Mouse (Mus musculus) neural tube, embryonic 13.5 days (tissue): ENCODE results near the gene Med26. TPM values are rescaled to one million over a fixed set of nuclear protein-coding genes. Genes with fewer than 3 reads are reported as not detected.

Experiments
- ATAC-seq: fragments of 200-750 bp; cut with Nextera tagmentation; 2 replicates; pipeline ENCODE4 v1.8.0; 2017; ENCODE audit warnings: low read depth, mild to moderate bottlenecking, moderate TSS enrichment, moderate library complexity
- H3K27ac ChIP-seq: fragments of 300-500 bp; sonication (generic); replicated peaks from 2 replicates; pipeline ENCODE4 v1.5.1; 2015; ENCODE audit warnings: moderate library complexity, mild to moderate bottlenecking, inconsistent platforms
- H3K27me3 ChIP-seq: fragments of 300-500 bp; sonication (generic); 2 replicates; pipeline ENCODE4 v1.6.1; 2015; ENCODE audit warnings: mild to moderate bottlenecking, inconsistent platforms
- H3K36me3 ChIP-seq: fragments of 300-500 bp; sonication (generic); 2 replicates; pipeline ENCODE4 v1.6.1; 2015; ENCODE audit warnings: mild to moderate bottlenecking, inconsistent platforms
- H3K4me1 ChIP-seq: fragments of 300-500 bp; sonication (generic); replicated peaks from 2 replicates; pipeline ENCODE4 v1.6.1; 2015; ENCODE audit warnings: inconsistent platforms
- H3K4me2 ChIP-seq: fragments of 300-500 bp; sonication (generic); 2 replicates; pipeline ENCODE4 v1.6.1; 2015; ENCODE audit warnings: inconsistent platforms, mild to moderate bottlenecking, moderate library complexity
- H3K4me3 ChIP-seq: fragments of 300-500 bp; sonication (generic); 2 replicates; pipeline ENCODE4 v1.5.1; 2015; ENCODE audit warnings: mild to moderate bottlenecking, inconsistent platforms
- H3K9ac ChIP-seq: fragments of 300-500 bp; sonication (generic); 2 replicates; pipeline ENCODE4 v1.6.1; 2015; ENCODE audit warnings: moderate library complexity, mild to moderate bottlenecking, inconsistent platforms
- H3K9me3 ChIP-seq: fragments of 300-500 bp; sonication (generic); 2 replicates; pipeline ENCODE4 v1.6.1; 2016; ENCODE audit warnings: inconsistent platforms
- WGBS: fragments of 180-500 bp; shearing (Covaris S2); methylation state at CpG from one replicate; pipeline ENCODE4 v1.1.7; 2015; 5-methylcytosine and 5-hydroxymethylcytosine counted together
- polyA plus RNA-seq: library from polyadenylated mRNA; unstranded; fragments of >200 nt; fragmentation: Nextera tagmentation; extraction: Ambion mirVana; gene quantifications from 2 replicates; pipeline ENCODE4 v1.2.1, GENCODE M21; 2015

The Med26 gene
- polyA plus RNA-seq, 1 experiment from 2014 or later: 13.1 TPM

GRCm38 (mm10) chr8:72572507-72572906 is 24.4 kb upstream of the Med26 start:
- 8% methylated on average over 10 of the region's 10 CpGs for WGBS
- H3K27ac ChIP-seq: peak overlapping the region; percentile 91

GRCm38 (mm10) chr8:72571611-72572473 is 23.8 kb upstream of the Med26 start, which contains the start of gene Tmem38a:
TSS of gene Tmem38a (plus strand) at chr8:72572055.
- Histone ChIP-seq H3K27ac (peak within 1 kb of the TSS; percentile 91), H3K4me3 (peak within 1 kb of the TSS; percentile 74), H3K4me1 (peaks cover 42% of the 10 kb centered on the region), H3K9me3 (no peaks in the 10 kb centered on the region), H3K36me3 (peaks cover 26% of the 10 kb centered on the region), H3K27me3 (no peaks in the 10 kb centered on the region), H3K9ac (peak within 1 kb of the TSS; percentile 82), H3K4me2 (peak within 1 kb of the TSS; percentile 97)
- WGBS: under 1% methylated on average over 45 of the region's 45 CpGs
- peak; percentile 16 for ATAC-seq

More at GRCm38 (mm10) chr8:72572507-72572906, 24.4 kb upstream of the Med26 start:
- Histone ChIP-seq H3K4me1 (peaks cover 42% of the 10 kb centered on the region), H3K27me3 (no peaks in the 10 kb centered on the region), H3K9me3 (no peaks in the 10 kb centered on the region), H3K9ac (peak overlapping the region; percentile 82), H3K4me2 (peak overlapping the region; percentile 97), H3K36me3 (peaks cover 19% of the 10 kb centered on the region), H3K4me3 (peak overlapping the region; percentile 74)
- ATAC-seq: no peak

- H3K27me3 ChIP-seq: no peaks in the 10 kb centered on the region
- ATAC-seq: peak; percentile 97
- H3K9ac ChIP-seq: peak within 1 kb of the TSS; percentile 82
- H3K27ac ChIP-seq: peak within 1 kb of the TSS; percentile 91
- WGBS: under 1% methylated on average over 52 of the region's 52 CpGs
- H3K36me3 ChIP-seq: peaks cover 35% of the 10 kb centered on the region
- no peaks in the 10 kb centered on the region for H3K9me3 ChIP-seq
- H3K4me2 ChIP-seq: peak within 1 kb of the TSS; percentile 97
- peaks cover 42% of the 10 kb centered on the region for H3K4me1 ChIP-seq
- H3K4me3 ChIP-seq: peak within 1 kb of the TSS; percentile 74
Observed at GRCm38 (mm10) chr8:72570633-72571610, 22.9 kb upstream of the Med26 start, which contains the start of gene Smim7. TSS of gene Smim7 (minus strand) at chr8:72571088.

- Histone ChIP-seq H3K4me1 (peaks cover 20% of the 10 kb centered on the region), H3K36me3 (peaks cover 64% of the 10 kb centered on the region), H3K4me3 (no peak overlapping the region), H3K9ac (no peak overlapping the region), H3K4me2 (no peak overlapping the region), H3K27me3 (no peaks in the 10 kb centered on the region), H3K27ac (no peak overlapping the region), H3K9me3 (no peaks in the 10 kb centered on the region)
- WGBS: 98% methylated on average over 2 of the region's 2 CpGs
- ATAC-seq: no peak
Observed at GRCm38 (mm10) chr8:72565970-72566369, 17.9 kb upstream of the Med26 start.

GRCm38 (mm10) chr8:72561111-72561689 is 13.1 kb upstream of the Med26 start:
- 93% methylated on average over 1 of the region's 1 CpGs for WGBS
- no peak overlapping the region for H3K27ac ChIP-seq
- H3K9me3 ChIP-seq: no peaks in the 10 kb centered on the region
- no peak for ATAC-seq
- no peaks in the 10 kb centered on the region for H3K4me1 ChIP-seq
- H3K4me3 ChIP-seq: no peak overlapping the region
- no peaks in the 10 kb centered on the region for H3K27me3 ChIP-seq
- H3K9ac ChIP-seq: no peak overlapping the region
- H3K36me3 ChIP-seq: peaks cover 63% of the 10 kb centered on the region
- H3K4me2 ChIP-seq: no peak overlapping the region

GRCm38 (mm10) chr8:72555770-72556169 is 7.7 kb upstream of the Med26 start:
- ATAC-seq: no peak
- 0 out of 2 replicates have a peak, but pooled peaks cover 9% of the 10 kb centered on the region for H3K4me1 ChIP-seq
- no peak overlapping the region for H3K27ac ChIP-seq
- H3K27me3 ChIP-seq: no peaks in the 10 kb centered on the region
- H3K4me2 ChIP-seq: no peak overlapping the region
- no peaks in the 10 kb centered on the region for H3K9me3 ChIP-seq
- WGBS: 57% methylated on average over 4 of the region's 4 CpGs
- H3K9ac ChIP-seq: no peak overlapping the region
- no peak overlapping the region for H3K4me3 ChIP-seq
- H3K36me3 ChIP-seq: peaks cover 56% of the 10 kb centered on the region

- peak overlapping the region; percentile 93; the same call in 1 of the 2 replicates for H3K27ac ChIP-seq
- 30% methylated on average over 5 of the region's 5 CpGs for WGBS
Observed at GRCm38 (mm10) chr8:72549314-72549892, 1.3 kb upstream of the Med26 start.

GRCm38 (mm10) chr8:72548644-72549313 is 709 bp upstream of the Med26 start:
- H3K9me3 ChIP-seq: no peaks in the 10 kb centered on the region
- H3K4me3 ChIP-seq: peak overlapping the region; percentile 80
- peak overlapping the region; percentile 89 for H3K9ac ChIP-seq
- WGBS: under 1% methylated on average over 45 of the region's 45 CpGs
- peaks cover 48% of the 10 kb centered on the region for H3K4me1 ChIP-seq
- H3K27ac ChIP-seq: peak overlapping the region; percentile 93
- H3K36me3 ChIP-seq: peaks cover 33% of the 10 kb centered on the region
- peak; percentile 2 for ATAC-seq
- peak overlapping the region; percentile 100 for H3K4me2 ChIP-seq
- no peaks in the 10 kb centered on the region for H3K27me3 ChIP-seq

More at GRCm38 (mm10) chr8:72549314-72549892, 1.3 kb upstream of the Med26 start:
- Histone ChIP-seq H3K9me3 (no peaks in the 10 kb centered on the region), H3K36me3 (peaks cover 30% of the 10 kb centered on the region), H3K4me3 (peak overlapping the region; percentile 80), H3K9ac (peak overlapping the region; percentile 89), H3K4me2 (peak overlapping the region; percentile 100), H3K4me1 (peaks cover 48% of the 10 kb centered on the region), H3K27me3 (no peaks in the 10 kb centered on the region)
- ATAC-seq: no peak

- Histone ChIP-seq H3K9ac (peak overlapping the region; percentile 97), H3K27ac (peak overlapping the region; percentile 93), H3K4me2 (peak overlapping the region; percentile 100), H3K4me1 (peaks cover 42% of the 10 kb centered on the region), H3K4me3 (peak overlapping the region; percentile 80), H3K36me3 (peaks cover 18% of the 10 kb centered on the region; the same call in 1 of the 2 replicates), H3K9me3 (no peaks in the 10 kb centered on the region), H3K27me3 (no peaks in the 10 kb centered on the region)
- ATAC-seq: peak; percentile 26
- WGBS: 2% methylated on average over 26 of the region's 27 CpGs
Observed at GRCm38 (mm10) chr8:72547122-72547801, 808 bp downstream of the Med26 start.

GRCm38 (mm10) chr8:72539234-72539633 is 8.8 kb downstream of the Med26 start:
- H3K4me3 ChIP-seq: no peak overlapping the region
- no peak overlapping the region for H3K27ac ChIP-seq
- no peaks in the 10 kb centered on the region for H3K9me3 ChIP-seq
- no peak overlapping the region for H3K4me2 ChIP-seq
- no peak overlapping the region for H3K9ac ChIP-seq
- 0 out of 2 replicates have a peak, but pooled peaks cover 7% of the 10 kb centered on the region for H3K36me3 ChIP-seq
- H3K27me3 ChIP-seq: no peaks in the 10 kb centered on the region
- no peaks in the 10 kb centered on the region for H3K4me1 ChIP-seq
- no peak for ATAC-seq
